Mouse (Mus musculus): Measurements from ENCODE around the gene Nsd1.
A peak's percentile ranks its signal among the peaks of the same experiment; 100 is the strongest.

The Nsd1 gene

DNA sequence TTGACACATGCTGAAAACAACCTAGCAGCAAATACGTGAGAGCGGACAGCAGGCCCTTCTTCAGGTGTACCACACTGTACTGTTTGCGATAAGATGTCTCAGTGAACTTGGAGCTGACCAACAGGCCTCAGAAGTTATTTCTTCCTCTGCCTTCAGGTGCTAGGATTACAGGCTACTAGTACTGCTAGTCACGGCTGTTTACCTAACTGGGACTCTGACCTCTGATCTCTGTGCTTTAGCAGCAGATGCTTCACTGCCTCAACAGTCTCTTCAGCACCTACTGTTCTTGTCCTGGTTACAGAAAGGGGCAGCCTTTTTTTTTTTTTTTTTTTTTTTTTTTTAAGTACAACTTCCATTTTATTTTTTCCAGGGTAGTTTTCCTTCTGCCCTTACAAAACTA is 43.2 kb downstream of the Nsd1 start:
- DNase-seq (ENCODE audit: low spot score in 2 of 2) = no peak

DNA sequence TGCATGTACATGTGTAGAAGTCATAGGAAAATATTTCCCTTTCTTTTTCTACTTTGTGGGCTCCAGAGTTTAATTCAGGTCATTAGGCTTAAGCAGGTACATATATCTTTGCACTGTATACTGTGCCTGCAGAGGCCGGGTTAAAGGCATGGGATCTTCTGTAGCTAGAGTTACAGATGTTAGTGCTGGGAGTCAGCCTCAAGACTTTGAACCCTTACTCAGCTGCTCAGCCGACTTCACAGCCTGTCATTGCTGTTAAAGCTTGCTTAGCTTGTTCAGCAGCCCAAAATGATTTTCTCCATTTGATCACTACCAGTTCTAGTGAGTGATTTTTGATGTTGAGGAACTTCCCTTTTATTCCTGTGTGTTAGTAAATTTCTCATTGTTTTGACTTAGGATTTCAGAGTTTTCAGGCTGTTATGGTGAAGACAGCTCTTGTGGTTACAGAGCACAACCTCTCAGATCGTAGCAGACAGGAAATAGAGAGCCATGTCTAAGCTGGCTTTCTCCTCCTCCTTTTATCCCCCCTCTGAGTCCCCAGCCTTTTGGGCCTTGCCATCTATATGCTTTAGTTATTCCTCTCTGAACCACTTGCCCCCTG is 45.6 kb downstream of the Nsd1 start:
- DNase-seq (ENCODE audit: low spot score in 2 of 2) = no peak

DNA sequence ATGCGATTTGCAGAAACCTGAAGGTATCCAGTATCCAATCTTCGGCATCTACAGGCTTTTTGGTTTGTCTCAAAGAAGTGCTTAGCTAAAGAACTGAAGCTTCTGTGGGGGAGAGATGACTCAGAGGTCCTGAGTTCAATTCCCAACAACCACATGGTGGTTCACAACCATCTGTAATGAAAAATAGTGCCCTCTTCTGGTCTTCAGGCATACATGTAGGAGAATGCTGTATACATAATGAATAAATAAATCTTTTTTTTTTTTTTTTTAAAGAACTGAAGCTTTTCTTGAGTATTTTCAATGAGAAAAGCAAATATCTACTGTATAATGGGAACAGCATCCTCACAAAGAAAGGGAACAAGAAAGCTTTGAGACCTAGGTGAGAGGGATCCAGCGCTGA is 49.1 kb downstream of the Nsd1 start:
- DNase-seq (ENCODE audit: low spot score in 2 of 2) = no peak

DNA sequence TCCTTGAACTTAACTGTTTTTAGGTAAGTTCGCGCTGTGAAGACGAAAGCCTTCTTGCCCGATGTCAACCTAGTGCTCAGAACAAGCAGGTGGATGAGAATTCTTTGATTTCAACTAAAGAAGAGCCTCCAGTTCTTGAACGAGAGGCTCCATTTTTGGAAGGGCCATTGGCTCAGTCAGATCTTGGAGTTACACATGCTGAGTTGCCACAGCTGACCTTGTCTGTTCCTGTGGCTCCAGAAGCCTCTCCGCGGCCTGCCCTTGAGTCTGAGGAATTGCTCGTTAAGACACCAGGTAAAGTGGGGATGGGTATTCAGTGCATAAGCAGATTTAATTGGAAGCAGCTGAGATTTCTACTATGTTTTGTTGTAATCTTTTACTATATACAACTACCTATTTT is 51.9 kb downstream of the Nsd1 start:
- no peak for DNase-seq (ENCODE audit: low spot score in 2 of 2)

DNA sequence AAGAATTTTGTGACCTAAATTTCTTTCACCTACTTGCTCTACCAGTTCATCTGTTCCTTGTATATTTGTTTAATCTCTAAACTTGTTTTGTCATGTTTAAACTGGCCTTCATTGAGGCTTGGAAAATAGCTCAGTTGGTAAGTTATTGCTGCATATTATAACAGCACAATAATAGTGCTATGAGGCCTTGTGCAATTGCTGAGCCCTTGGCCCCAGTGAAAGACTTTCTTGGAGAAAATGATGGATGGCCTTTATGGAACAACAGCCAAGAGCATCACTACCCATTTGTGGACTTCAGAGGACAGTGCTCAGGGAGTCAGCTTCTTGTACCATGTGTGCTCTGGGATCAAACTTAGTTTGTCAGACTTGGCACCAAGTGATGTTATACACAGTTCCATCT is 52.5 kb downstream of the Nsd1 start:
- no peak for DNase-seq (ENCODE audit: low spot score in 2 of 2)

DNA sequence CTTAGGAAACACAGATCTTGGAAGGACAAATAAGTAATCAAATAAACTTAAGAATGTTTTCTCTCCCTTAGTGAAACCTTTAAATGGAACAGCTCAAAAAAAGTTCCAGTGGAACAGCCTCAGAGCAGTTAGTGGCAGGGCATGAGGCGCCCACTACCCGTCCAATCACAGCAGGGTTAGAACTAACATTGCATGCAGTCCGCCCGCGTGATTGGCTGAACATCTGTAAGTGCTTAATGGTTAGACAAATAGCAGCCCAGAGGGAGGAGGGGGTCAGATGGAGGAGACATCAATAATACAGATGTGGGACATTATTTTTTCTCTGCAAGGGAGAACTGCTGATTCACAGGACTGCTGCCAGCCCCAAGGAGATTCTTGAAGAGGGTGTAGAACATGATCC is 67.6 kb downstream of the Nsd1 start:
- DNase-seq (ENCODE audit: low spot score in 2 of 2) = no peak

DNA sequence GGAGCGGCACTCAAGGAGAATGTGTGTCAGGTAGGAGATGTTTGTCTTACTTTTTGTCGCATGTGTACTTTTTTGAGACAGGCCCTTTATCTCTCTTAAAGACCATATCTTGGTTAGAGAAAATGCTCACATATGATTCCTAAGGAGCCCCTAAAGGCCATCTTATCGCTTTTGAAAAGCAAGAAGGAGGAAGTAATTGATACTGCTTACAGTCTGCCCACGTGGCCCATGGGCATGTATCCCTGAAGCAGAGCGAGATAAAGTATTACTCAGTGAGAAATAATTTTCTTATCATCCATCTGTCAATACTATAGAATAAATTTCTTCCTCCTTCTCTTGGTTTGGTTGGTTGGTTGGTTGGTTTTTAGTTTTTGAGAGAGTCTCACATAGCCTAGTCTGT is 68.1 kb downstream of the Nsd1 start:
- no peak for DNase-seq (ENCODE audit: low spot score in 2 of 2)

DNA sequence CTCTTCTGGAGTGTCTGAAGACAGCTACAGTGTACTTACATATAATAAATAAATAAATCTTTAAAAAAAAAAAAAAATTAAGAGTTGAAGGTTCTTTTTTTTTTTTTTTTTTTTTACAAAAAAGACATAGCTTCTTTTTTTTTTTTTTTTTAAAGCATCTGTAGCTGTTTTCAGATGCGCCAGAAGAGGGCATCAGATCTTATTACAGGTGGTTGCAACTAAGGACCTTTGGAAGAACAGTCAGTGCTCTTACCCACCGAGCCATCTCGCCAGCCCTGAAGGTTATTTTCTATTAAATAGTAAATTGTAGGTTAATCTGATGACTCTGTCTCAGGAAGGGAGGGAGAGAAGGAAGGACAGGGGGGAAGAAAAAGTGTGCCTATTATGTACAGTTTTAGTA is 79.3 kb downstream of the Nsd1 start:
- DNase-seq (ENCODE audit: low spot score in 2 of 2) = no peak

DNA sequence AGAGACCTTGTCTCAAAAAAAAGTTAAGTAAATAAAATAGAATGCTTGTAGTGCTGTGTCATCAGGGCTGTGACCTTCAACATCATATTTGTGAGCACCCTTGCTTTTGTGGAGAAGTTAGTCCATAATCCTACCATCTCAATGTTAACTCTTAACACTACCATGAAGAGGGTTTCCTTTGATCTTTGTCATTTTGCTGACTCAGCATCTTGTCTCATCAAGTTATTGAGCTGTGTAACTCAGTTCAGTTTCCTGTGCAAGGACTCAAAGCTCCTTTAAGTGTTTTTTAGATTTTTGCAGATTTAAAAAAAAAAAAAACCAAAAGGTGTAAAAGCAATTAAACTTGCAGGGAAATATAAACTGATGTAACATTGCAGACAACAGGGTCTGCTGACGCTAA is 87.2 kb downstream of the Nsd1 start:
- no peak for DNase-seq (ENCODE audit: low spot score in 2 of 2)

DNA sequence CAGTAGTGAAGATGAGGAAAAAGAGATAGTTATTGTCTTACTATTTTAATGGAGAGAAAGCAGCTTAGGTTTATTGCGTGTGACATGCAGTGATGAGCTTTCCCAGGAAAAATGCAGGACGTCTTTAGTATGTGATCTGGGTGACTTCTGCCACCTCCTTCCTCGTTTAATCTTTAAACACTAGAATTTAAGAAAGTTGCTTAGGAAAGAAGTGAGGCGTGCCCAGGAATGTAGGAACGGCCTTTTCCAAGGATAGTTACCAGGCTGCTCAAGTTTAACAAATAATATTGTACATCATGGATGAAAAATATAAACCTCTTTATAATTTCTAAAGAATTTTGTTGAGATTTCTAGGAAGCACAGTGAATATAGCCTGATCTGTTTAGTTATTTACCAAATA is 91.3 kb downstream of the Nsd1 start:
- no peak for DNase-seq (ENCODE audit: low spot score in 2 of 2)

DNA sequence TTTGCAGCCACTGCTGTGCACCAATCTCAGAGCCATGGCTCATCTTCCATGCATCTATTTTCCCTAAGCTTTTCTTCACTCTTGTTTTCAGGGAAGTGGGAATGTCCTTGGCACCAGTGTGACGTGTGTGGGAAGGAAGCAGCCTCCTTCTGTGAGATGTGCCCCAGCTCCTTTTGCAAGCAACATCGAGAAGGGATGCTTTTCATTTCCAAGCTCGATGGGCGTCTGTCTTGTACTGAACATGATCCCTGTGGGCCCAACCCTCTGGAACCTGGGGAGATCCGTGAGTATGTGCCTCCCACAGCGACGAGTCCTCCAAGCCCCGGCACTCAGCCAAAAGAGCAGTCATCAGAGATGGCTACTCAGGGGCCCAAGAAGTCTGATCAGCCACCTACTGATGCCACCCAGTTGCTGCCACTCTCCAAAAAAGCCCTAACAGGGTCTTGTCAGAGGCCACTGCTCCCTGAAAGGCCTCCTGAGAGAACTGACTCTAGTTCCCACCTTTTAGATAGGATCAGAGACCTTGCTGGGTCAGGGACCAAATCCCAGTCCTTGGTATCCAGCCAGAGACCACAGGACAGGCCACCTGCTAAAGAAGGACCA is 102.5 kb downstream of the Nsd1 start:
- DNase-seq (ENCODE audit: low spot score in 2 of 2) = peak; percentile 54 to 70

DNA sequence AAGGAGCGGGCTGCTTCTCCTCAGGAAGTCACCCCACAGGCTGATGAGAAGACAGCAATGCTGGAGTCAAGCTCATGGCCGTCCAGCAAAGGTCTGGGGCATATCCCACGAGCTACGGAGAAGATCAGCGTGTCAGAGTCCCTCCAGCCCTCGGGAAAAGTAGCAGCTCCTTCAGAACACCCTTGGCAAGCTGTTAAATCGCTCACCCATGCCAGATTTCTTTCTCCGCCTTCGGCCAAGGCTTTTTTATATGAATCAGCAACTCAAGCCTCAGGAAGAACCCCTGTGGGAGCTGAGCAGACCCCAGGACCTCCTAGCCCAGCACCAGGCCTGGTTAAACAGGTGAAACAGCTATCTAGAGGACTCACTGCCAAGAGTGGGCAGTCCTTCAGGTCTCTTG is 103.5 kb downstream of the Nsd1 start:
- DNase-seq (ENCODE audit: low spot score in 2 of 2) = no peak

DNA sequence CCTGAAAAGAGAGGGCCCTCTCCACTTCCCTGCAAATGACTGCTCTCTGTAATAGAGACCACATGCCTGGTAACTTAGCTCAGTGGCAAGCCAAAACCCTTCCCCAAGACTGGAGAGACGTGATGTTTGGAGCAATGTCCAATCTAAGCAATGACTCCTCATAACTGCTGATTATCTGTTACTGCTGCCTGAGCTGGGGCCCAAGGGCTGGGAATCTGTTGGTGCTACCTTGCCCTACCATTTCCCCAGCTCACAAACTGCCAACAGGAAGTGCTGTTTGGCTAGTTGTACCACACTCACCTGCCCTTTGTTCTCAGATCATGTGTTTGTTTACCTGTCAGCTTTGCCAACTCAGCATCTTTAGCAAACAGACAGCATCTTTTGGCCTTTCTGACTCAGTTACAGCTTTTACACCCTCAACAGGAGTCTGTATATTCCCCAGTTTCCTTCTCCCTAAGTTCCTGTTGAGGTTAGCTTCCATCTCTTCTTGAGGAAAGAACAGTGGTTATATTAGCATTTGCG is 105.4 kb downstream of the Nsd1 start:
- no peak for DNase-seq (ENCODE audit: low spot score in 2 of 2)

DNA sequence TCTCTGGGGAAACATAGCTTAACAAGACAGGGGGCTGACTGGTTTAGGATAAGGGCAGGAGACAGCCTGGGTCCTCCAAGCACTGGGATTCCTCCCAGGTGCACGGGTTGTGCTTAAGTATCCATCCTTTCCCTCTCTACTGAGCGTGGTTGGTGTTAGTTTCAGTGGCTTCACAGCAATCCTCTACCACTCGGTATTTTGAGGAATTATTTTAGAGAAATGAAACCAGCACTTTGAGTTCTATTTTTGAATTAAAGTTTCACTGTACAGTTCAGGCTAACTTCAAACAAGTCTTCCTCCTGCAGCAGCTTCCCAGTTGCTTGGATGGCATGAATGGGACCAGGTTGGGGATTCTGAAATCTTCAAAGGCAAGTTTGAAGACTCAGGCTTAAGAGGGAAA is 108.8 kb downstream of the Nsd1 start:
- DNase-seq (ENCODE audit: low spot score in 2 of 2) = no peak

DNA sequence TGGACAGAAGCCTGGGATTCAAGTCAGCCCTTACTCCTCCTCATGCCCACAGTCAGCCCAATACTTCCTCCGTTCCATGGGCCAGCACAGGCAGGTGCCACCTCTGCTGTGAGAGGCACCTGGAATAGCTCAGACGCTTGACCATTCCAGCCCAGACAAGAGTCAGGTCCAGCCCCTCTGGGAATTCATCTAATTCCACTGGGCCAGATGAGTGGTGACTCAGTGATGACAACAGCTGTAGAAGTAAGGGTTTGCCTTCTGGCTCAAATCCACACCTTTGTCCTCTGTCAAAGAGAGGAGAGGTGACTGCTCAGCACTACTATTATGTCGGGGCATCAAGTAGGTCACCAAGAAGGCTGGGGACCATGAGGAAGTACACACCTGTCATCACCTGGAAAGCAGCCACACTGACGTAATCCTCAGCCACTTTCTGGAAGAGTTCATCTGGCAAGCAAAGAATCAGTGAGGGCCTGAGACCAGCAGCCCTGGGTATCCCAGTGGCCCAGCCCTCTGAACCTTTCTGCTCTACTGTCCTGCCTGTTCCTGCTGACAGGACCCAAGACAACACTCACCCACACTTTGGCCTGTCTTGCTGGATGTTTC is 110.5 kb downstream of the Nsd1 start, which contains the start of gene Prelid1:
Prelid1 (plus strand) TSS at position 570 of the 603 bp plus-strand sequence.
- DNase-seq (ENCODE audit: low spot score in 2 of 2) = no peak

DNA sequence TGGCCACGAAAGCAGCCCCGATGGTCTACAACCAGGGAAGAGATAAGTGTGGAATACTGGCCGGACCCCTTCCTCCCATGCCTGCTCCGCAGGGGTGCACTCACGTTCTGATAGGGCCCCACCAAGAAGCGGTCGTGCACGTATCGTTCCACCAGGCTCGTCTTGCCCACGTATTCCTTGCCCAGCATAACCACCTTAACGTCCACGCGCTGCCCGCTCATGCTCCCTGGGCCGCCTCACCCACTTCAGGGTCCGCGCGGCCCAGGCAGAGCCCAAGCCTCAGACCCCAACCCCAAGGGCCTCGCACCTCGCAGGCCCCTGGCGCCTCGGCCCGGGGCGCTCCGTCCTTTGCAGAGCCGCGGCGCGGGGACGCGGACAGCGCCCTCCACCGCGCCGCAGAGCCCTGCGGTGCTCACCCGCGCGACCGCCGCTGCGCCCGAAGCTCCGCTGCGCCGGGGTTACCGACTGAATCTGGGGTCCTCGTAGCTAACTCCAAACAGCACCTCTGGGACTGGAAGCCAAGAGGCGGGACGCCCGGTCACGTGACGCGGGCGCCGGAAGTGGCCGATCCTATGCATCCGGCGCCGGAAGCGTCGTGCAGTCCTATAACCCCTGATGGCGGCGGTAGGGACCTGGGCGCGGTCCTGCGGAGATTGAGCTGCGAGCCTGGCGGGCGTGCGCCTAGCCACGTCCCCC is 112.0 kb downstream of the Nsd1 start, which contains the start of gene Rab24:
Rab24 (minus strand) TSS at position 513 of the 696 bp plus-strand sequence.
- DNase-seq (ENCODE audit: low spot score in 2 of 2) = peak; percentile 86 to 89

DNA sequence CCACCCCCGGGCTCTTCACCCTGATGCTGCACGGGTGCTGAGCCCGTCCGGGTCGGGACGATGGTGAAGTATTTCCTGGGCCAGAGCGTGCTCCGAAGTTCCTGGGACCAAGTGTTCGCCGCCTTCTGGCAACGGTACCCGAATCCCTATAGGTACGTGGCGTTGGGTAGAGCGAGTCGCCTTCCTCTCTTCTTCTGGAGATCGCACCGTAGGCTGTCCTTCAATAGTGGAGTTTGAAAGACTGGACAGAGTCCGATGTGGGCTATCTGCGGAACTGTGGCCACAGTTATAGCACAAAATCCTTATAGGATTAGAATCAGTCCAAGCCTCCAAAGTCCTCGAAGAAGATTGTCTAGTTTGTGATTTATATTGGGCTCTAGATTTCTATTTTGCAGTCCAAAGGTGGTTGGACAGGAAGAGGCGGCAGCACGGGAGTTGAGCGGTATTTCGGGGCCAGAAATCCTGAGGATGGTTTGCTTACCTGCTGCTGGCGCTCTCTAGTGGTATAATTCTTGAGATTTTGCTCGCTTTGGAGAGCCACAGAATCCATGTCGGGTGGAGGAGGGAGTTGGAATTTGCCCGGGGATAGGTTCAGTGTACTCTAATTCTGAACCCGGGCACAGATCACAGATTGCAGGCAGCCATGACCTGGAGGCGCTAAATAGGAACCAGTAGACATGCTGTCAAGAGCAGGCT is 112.7 kb downstream of the Nsd1 start:
- DNase-seq (ENCODE audit: low spot score in 2 of 2) = no peak

DNA sequence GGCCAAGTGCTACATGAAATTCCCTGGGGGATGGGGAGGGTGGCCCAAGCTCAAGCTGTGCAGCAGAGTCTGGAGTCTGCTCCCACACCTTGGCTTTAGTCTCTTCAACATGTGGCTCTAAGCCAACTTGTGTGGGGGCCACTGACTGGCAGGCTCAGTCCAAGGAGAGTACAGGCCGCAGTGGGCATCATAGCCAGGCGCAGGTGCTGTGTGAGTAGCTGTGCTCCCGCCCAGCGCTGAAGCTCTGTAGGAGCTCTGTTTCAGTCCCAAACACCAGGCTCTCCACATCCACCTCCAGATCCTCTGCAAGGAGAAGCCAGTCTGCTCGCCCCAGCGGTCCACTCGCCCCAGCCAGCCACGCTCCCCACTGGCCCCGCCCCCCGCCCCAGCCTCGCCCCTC is 116.0 kb downstream of the Nsd1 start:
- DNase-seq (ENCODE audit: low spot score in 2 of 2) = peak in 1 of 2 experiments; percentile 48

DNA sequence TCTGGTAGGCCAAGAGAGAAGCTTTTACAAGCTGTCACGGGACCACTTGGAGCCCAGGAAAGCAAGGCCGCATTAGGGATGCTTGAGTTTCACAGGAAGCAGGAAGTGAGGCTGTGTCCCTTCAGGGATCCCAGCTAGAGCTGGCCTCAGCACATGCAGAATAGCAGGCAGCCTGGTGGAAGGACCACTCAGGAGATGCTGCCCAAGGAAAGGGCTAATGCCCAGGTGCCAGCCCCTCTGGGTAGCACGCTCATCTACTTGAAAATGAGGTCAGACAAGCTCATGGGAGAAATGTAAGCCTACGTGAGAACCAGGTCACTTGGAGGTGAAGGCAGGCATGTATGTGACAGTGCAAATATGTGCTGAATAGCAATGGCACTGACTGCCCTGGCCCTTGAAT is 117.6 kb downstream of the Nsd1 start:
- no peak for DNase-seq (ENCODE audit: low spot score in 2 of 2)

DNA sequence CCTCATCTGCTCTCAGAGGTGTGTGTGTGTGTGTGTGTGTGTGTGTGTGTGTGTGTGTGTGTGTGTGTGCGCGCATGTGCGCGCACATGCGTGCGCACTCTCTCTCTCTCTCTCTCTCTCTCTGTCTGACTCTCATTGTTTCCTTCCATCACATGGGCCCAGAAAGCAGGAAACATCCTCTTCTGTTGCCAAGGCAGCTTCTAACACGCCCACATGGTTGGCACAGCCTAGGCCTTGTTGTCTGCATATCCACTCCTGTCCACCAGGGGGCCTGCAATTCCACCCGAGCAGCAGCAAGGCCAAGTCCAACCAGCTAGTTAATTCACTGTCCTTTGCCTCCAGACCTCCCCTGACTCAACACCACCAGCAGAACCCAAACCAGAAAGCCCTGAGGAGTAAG is 118.1 kb downstream of the Nsd1 start:
- DNase-seq (ENCODE audit: low spot score in 2 of 2) = peak; percentile 92 to 93

DNA sequence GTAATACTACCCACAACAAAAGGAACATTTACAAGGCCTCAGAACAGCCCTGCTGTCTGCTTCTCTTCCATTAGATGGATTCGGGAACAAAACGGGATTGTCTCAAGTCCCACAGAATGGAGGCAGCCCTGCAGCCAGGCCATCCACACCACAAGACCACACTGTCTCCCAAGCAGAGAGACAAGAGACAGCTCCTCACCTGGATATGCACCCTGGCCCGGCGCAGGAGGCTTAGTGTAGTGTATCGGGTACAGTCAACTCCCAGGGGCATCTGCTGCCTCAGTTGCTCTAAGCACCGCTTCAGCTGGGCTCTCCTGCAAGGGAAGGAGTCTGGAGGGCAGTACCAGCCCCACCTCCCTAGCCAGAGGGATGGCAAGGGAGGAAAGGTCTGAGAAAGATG is 118.6 kb downstream of the Nsd1 start:
- DNase-seq (ENCODE audit: low spot score in 2 of 2) = no peak

DNA sequence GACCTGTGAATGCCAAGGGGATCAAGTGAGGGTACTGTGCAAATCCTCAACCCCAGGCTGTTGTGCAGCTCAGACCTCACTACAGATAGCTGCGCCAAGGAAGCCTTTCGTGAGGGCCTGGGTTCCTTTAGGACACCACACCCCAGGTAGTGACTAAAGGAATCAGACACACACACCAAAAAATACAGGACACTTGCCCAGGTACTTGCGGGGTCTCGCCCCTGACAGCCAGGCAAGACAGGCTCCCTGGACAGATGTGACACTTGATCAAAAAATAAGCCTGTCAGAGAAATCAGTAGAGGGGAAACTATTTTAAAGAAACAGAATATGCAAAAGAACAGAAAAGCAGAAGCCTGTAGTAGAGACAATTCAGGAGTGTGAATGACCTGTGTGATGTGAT is 119.1 kb downstream of the Nsd1 start:
- no peak for DNase-seq (ENCODE audit: low spot score in 2 of 2)

Data from right cerebral cortex, postnatal 36 days (tissue).